Mouse (Mus musculus) heart, embryonic 13.5 days (tissue): ENCODE results near the gene Pnpo. TPM values are rescaled to one million over a fixed set of nuclear protein-coding genes. Genes with fewer than 3 reads are reported as not detected.
A peak's percentile ranks its signal among the peaks of the same experiment; 100 is the strongest.

Source experiments
- ATAC-seq: fragments of 200-750 bp; cut with Nextera tagmentation; 2 replicates; pipeline ENCODE4 v1.8.0; 2017; ENCODE audit warnings: moderate TSS enrichment; ENCODE audit not compliant: insufficient number of reproducible peaks, low FRiP score, low TSS enrichment; ENCODE audit errors: extremely low read depth
- H3K27ac ChIP-seq: fragments of 300-500 bp; sonication (generic); replicated peaks from 2 replicates; pipeline ENCODE4 v1.5.1; 2015; ENCODE audit warnings: moderate library complexity, mild to moderate bottlenecking, inconsistent platforms
- H3K27me3 ChIP-seq: fragments of 300-500 bp; sonication (generic); replicated peaks from 2 replicates; pipeline ENCODE4 v1.6.1; 2015; ENCODE audit warnings: mild to moderate bottlenecking, inconsistent platforms
- H3K36me3 ChIP-seq: fragments of 300-500 bp; sonication (generic); 2 replicates; pipeline ENCODE4 v1.6.1; 2015; ENCODE audit warnings: mild to moderate bottlenecking, inconsistent platforms
- H3K4me1 ChIP-seq: fragments of 300-500 bp; sonication (generic); 2 replicates; pipeline ENCODE4 v1.6.1; 2015; ENCODE audit warnings: inconsistent platforms
- H3K4me2 ChIP-seq: fragments of 300-500 bp; sonication (generic); 2 replicates; pipeline ENCODE4 v1.6.1; 2015; ENCODE audit warnings: inconsistent platforms, mild to moderate bottlenecking, moderate library complexity
- H3K4me3 ChIP-seq: fragments of 300-500 bp; sonication (generic); 2 replicates; pipeline ENCODE4 v1.5.1; 2015; ENCODE audit warnings: moderate library complexity, mild to moderate bottlenecking, inconsistent platforms
- H3K9ac ChIP-seq: fragments of 300-500 bp; sonication (generic); 2 replicates; pipeline ENCODE4 v1.6.1; 2015; ENCODE audit warnings: inconsistent platforms, mild to moderate bottlenecking, moderate library complexity
- H3K9me3 ChIP-seq: fragments of 300-500 bp; sonication (generic); 2 replicates; pipeline ENCODE4 v1.6.1; 2016; ENCODE audit warnings: inconsistent platforms
- WGBS: fragments of 180-500 bp; shearing (Covaris S2); methylation state at CpG from one replicate; pipeline ENCODE4 v1.1.7; 2015; ENCODE audit warnings: mixed read lengths; 5-methylcytosine and 5-hydroxymethylcytosine counted together
- polyA plus RNA-seq: library from polyadenylated mRNA; unstranded; fragments of >200 nt; fragmentation: Nextera tagmentation; extraction: Ambion mirVana; gene quantifications from 2 replicates; pipeline ENCODE4 v1.2.1, GENCODE M21; 2015

Gene Pnpo
- polyA plus RNA-seq, 1 experiment from 2014 or later, result 53.3 TPM

GRCm38 (mm10) chr11:96952426-96952825 is 8.6 kb upstream of the Pnpo start:
- no peak overlapping the region for H3K4me2 ChIP-seq
- WGBS, result 70% methylated on average over 10 of the region's 10 CpGs
- H3K27me3 ChIP-seq, result no peaks in the 10 kb centered on the region
- H3K27ac ChIP-seq, result no peak overlapping the region
- peaks cover 70% of the 10 kb centered on the region for H3K36me3 ChIP-seq
- no peak for ATAC-seq
- 0 out of 2 replicates have a peak, but pooled peaks cover 5% of the 10 kb centered on the region for H3K4me1 ChIP-seq
- no peak overlapping the region for H3K4me3 ChIP-seq
- H3K9ac ChIP-seq, result no peak overlapping the region
- H3K9me3 ChIP-seq, result no peaks in the 10 kb centered on the region

- Histone ChIP-seq H3K27ac (no peak overlapping the region), H3K9ac (no peak overlapping the region), H3K4me2 (no peak overlapping the region), H3K36me3 (peaks cover 53% of the 10 kb centered on the region), H3K4me1 (0 out of 2 replicates have a peak, but pooled peaks cover 8% of the 10 kb centered on the region), H3K9me3 (no peaks in the 10 kb centered on the region), H3K27me3 (no peaks in the 10 kb centered on the region), H3K4me3 (no peak overlapping the region)
- WGBS, result 91% methylated on average over 3 of the region's 3 CpGs
- no peak for ATAC-seq
Measured at GRCm38 (mm10) chr11:96950767-96951166, 7.0 kb upstream of the Pnpo start.

- Histone ChIP-seq H3K27ac (no peak overlapping the region), H3K9me3 (no peaks in the 10 kb centered on the region), H3K4me2 (peak overlapping the region; percentile 18), H3K4me3 (no peak overlapping the region), H3K27me3 (no peaks in the 10 kb centered on the region), H3K36me3 (peaks cover 24% of the 10 kb centered on the region), H3K4me1 (peaks cover 22% of the 10 kb centered on the region), H3K9ac (no peak overlapping the region)
- 65% methylated on average over 4 of the region's 4 CpGs for WGBS
- ATAC-seq, result no peak
Measured at GRCm38 (mm10) chr11:96947849-96948248, 4.1 kb upstream of the Pnpo start.

- Histone ChIP-seq H3K36me3 (peaks cover 11% of the 10 kb centered on the region), H3K9me3 (no peaks in the 10 kb centered on the region), H3K4me3 (no peak overlapping the region), H3K4me2 (peak overlapping the region; percentile 30; the same call in 1 of the 2 replicates), H3K9ac (no peak overlapping the region; the same call in 1 of the 2 replicates), H3K4me1 (peaks cover 22% of the 10 kb centered on the region), H3K27me3 (no peaks in the 10 kb centered on the region), H3K27ac (no peak overlapping the region)
- ATAC-seq, result no peak
- 73% methylated on average over 9 of the region's 9 CpGs for WGBS
Measured at GRCm38 (mm10) chr11:96946498-96946897, 2.7 kb upstream of the Pnpo start.

GRCm38 (mm10) chr11:96944844-96945580 is 1.2 kb upstream of the Pnpo start:
- no peak for ATAC-seq
- no peaks in the 10 kb centered on the region for H3K9me3 ChIP-seq
- peak overlapping the region; percentile 60 for H3K4me3 ChIP-seq
- H3K27me3 ChIP-seq, result no peaks in the 10 kb centered on the region
- H3K4me1 ChIP-seq, result peaks cover 22% of the 10 kb centered on the region
- H3K27ac ChIP-seq, result no peak overlapping the region
- no peaks in the 10 kb centered on the region for H3K36me3 ChIP-seq
- H3K4me2 ChIP-seq, result peak overlapping the region; percentile 85
- peak overlapping the region; percentile 76 for H3K9ac ChIP-seq
- WGBS, result 72% methylated on average over 14 of the region's 14 CpGs

- Histone ChIP-seq H3K4me3 (peak overlapping the region; percentile 60), H3K27me3 (no peaks in the 10 kb centered on the region), H3K4me1 (peaks cover 25% of the 10 kb centered on the region), H3K9ac (no peak overlapping the region; the same call in 1 of the 2 replicates), H3K36me3 (peaks cover 12% of the 10 kb centered on the region), H3K4me2 (peak overlapping the region; percentile 85), H3K27ac (peak overlapping the region; percentile 17; the same call in 1 of the 2 replicates), H3K9me3 (no peaks in the 10 kb centered on the region)
- 73% methylated on average over 6 of the region's 6 CpGs for WGBS
- no peak for ATAC-seq
Measured at GRCm38 (mm10) chr11:96941989-96942590, 1.7 kb downstream of the Pnpo start.

- H3K4me2 ChIP-seq, result peak overlapping the region; percentile 43
- peaks cover 12% of the 10 kb centered on the region for H3K36me3 ChIP-seq
- H3K9me3 ChIP-seq, result no peaks in the 10 kb centered on the region
- no peak overlapping the region for H3K4me3 ChIP-seq
- H3K27ac ChIP-seq, result no peak overlapping the region
- no peak overlapping the region; the same call in 1 of the 2 replicates for H3K9ac ChIP-seq
- no peaks in the 10 kb centered on the region for H3K27me3 ChIP-seq
- ATAC-seq, result no peak
- H3K4me1 ChIP-seq, result peaks cover 23% of the 10 kb centered on the region
- WGBS, result 61% methylated on average over 16 of the region's 16 CpGs
Measured at GRCm38 (mm10) chr11:96940578-96941465, 3.0 kb downstream of the Pnpo start.

GRCm38 (mm10) chr11:96938426-96938800 is 5.4 kb downstream of the Pnpo start:
- 76% methylated on average over 6 of the region's 6 CpGs for WGBS
- H3K4me1 ChIP-seq, result peaks cover 23% of the 10 kb centered on the region
- no peaks in the 10 kb centered on the region for H3K27me3 ChIP-seq

GRCm38 (mm10) chr11:96937549-96938425 is 6.0 kb downstream of the Pnpo start:
- ATAC-seq, result no peak
- H3K4me1 ChIP-seq, result peaks cover 23% of the 10 kb centered on the region
- H3K9ac ChIP-seq, result no peak overlapping the region
- H3K4me2 ChIP-seq, result no peak overlapping the region
- H3K27me3 ChIP-seq, result no peaks in the 10 kb centered on the region
- no peaks in the 10 kb centered on the region for H3K9me3 ChIP-seq
- peaks cover 12% of the 10 kb centered on the region for H3K36me3 ChIP-seq
- H3K27ac ChIP-seq, result no peak overlapping the region
- H3K4me3 ChIP-seq, result no peak overlapping the region
- 42% methylated on average over 10 of the region's 10 CpGs for WGBS

More at GRCm38 (mm10) chr11:96938426-96938800, 5.4 kb downstream of the Pnpo start:
- no peak overlapping the region for H3K4me2 ChIP-seq
- no peaks in the 10 kb centered on the region for H3K9me3 ChIP-seq
- no peak overlapping the region for H3K9ac ChIP-seq
- H3K27ac ChIP-seq, result no peak overlapping the region
- peaks cover 12% of the 10 kb centered on the region for H3K36me3 ChIP-seq
- no peak for ATAC-seq
- H3K4me3 ChIP-seq, result no peak overlapping the region

GRCm38 (mm10) chr11:96935872-96936650 is 7.7 kb downstream of the Pnpo start:
- no peak for ATAC-seq

More at GRCm38 (mm10) chr11:96935872-96936650, 7.7 kb downstream of the Pnpo start:
- H3K27ac ChIP-seq, result no peak overlapping the region
- H3K9ac ChIP-seq, result no peak overlapping the region
- H3K4me1 ChIP-seq, result peaks cover 30% of the 10 kb centered on the region
- no peak overlapping the region for H3K4me3 ChIP-seq
- H3K36me3 ChIP-seq, result peaks cover 12% of the 10 kb centered on the region
- 77% methylated on average over 9 of the region's 9 CpGs for WGBS
- no peaks in the 10 kb centered on the region; the same call in 1 of the 2 replicates for H3K27me3 ChIP-seq
- no peak overlapping the region for H3K4me2 ChIP-seq
- no peaks in the 10 kb centered on the region for H3K9me3 ChIP-seq
